Mouse (Mus musculus) spleen, adult 2 months (tissue): ENCODE measurements around the gene Eif4g2.

Experiments used
- CTCF ChIP-seq: fragments of 200-500 bp; IDR thresholded peaks from 2 replicates; pipeline ENCODE4 v1.5.1; 2011; ENCODE audit warnings: mild to moderate bottlenecking, inconsistent platforms; ENCODE audit not compliant: insufficient read depth, insufficient read length, insufficient replicate concordance; ENCODE audit errors: extremely low read depth
- POLR2A ChIP-seq: fragments of 200-500 bp; IDR thresholded peaks from 2 replicates; pipeline ENCODE4 v1.6.1; 2011; ENCODE audit warnings: low read depth, low read length, inconsistent platforms

- TF ChIP-seq CTCF, result 0 out of 2 replicates have a peak, but pooled peaks have one; percentile 0
- TF ChIP-seq POLR2A, result peak; percentile 68
Measured at GRCm38 (mm10) chr7:111028281-111029045, 54.4 kb downstream of the Eif4g2 start, which contains the start of gene Ctr9.
